Mouse (Mus musculus) liver, embryonic 14.5 days (tissue): ENCODE data around the gene Scn1b. TPM values are rescaled to one million over a fixed set of nuclear protein-coding genes. Genes with fewer than 3 reads are reported as not detected.

Experiments
- ATAC-seq: fragments of 200-750 bp; cut with Nextera tagmentation; 2 replicates; pipeline ENCODE4 v1.8.0; 2017; ENCODE audit warnings: moderate number of reproducible peaks, mild to moderate bottlenecking, moderate library complexity; ENCODE audit not compliant: insufficient read depth
- DNase-seq, 3 experiments: peaks; one replicate each; pipeline ENCODE4 v3.0.0-alpha.2; 2012 to 2013; ENCODE audit warnings: low read depth in 3 of 3, low spot score in 3 of 3
- H3K27ac ChIP-seq: fragments of 300-500 bp; sonication (generic); 2 replicates; pipeline ENCODE4 v1.5.1; 2014; ENCODE audit warnings: moderate library complexity, mild to moderate bottlenecking, control low read depth, inconsistent platforms
- H3K27me3 ChIP-seq: fragments of 300-500 bp; sonication (generic); 2 replicates; pipeline ENCODE4 v1.6.1; 2014; ENCODE audit warnings: mild to moderate bottlenecking, low read length, moderate library complexity; ENCODE audit not compliant: control insufficient read depth, insufficient read depth
- H3K36me3 ChIP-seq: fragments of 300-500 bp; sonication (generic); replicated peaks from 2 replicates; pipeline ENCODE4 v1.6.1; 2014; ENCODE audit warnings: low read depth; ENCODE audit not compliant: control insufficient read depth, insufficient read depth
- H3K4me1 ChIP-seq, 2 experiments: fragments of 200-500 bp in 1 of 2; fragments of 300-500 bp in 1 of 2; sonication (generic) in 1 of 2; replicated peaks; 2 replicates each; pipeline ENCODE4 v1.6.1; 2012 to 2014; ENCODE audit warnings: antibody characterized with exemption in 1 of 2, inconsistent platforms in 1 of 2, low read length in 1 of 2; ENCODE audit not compliant: control insufficient read depth in 2 of 2, insufficient read depth in 2 of 2
- H3K4me2 ChIP-seq: fragments of 300-500 bp; sonication (generic); 2 replicates; pipeline ENCODE4 v1.6.1; 2014; ENCODE audit warnings: low read depth, mild to moderate bottlenecking, control low read depth, moderate library complexity
- H3K4me3 ChIP-seq, 2 experiments: fragments of 200-500 bp in 1 of 2; fragments of 300-500 bp in 1 of 2; sonication (generic) in 1 of 2; 2 replicates each; pipeline ENCODE4 v1.5.1; 2012 to 2014; ENCODE audit warnings: low read depth in 2 of 2, low read length in 2 of 2, mild to moderate bottlenecking in 2 of 2, control low read depth in 1 of 2, inconsistent platforms in 1 of 2, moderate library complexity in 1 of 2; ENCODE audit not compliant: insufficient read depth in 1 of 2
- H3K9ac ChIP-seq: fragments of 300-500 bp; sonication (generic); replicated peaks from 2 replicates; pipeline ENCODE4 v1.6.1; 2014; ENCODE audit warnings: mild to moderate bottlenecking, control low read depth, moderate library complexity
- H3K9me3 ChIP-seq: fragments of 300-500 bp; sonication (generic); 2 replicates; pipeline ENCODE4 v1.6.1; 2016; ENCODE audit warnings: low read length, mixed read lengths; ENCODE audit not compliant: control insufficient read depth
- CTCF ChIP-seq: IDR thresholded peaks from 2 replicates; pipeline ENCODE4 v1.5.1; 2016; ENCODE audit warnings: antibody characterized with exemption, low read depth, control low read depth
- EP300 ChIP-seq: IDR thresholded peaks from 2 replicates; pipeline ENCODE4 v1.6.1; 2016; ENCODE audit warnings: antibody characterized with exemption, low read depth
- WGBS: fragments of 180-500 bp; shearing (Covaris S2); extraction: QIAGEN DNeasy Blood & Tissue Kit; methylation state at CpG from one replicate; pipeline ENCODE4 v1.1.7; 2014; ENCODE audit not compliant: insufficient replicate concordance; 5-methylcytosine and 5-hydroxymethylcytosine counted together
- polyA plus RNA-seq, 2 experiments: library from polyadenylated mRNA; depleted of rRNA in 1 of 2; stranded (reverse) in 1 of 2; unstranded in 1 of 2; fragments of >200 nt; fragmentation: Nextera tagmentation in 1 of 2; extraction: Ambion mirVana in 1 of 2; gene quantifications; 2 replicates each; pipeline versions ENCODE4 v1.2.1 to v1.2.3; 2012 to 2014

Gene Scn1b
- polyA plus RNA-seq, 2 experiments = 0.52 to 1.0 TPM

DNA sequence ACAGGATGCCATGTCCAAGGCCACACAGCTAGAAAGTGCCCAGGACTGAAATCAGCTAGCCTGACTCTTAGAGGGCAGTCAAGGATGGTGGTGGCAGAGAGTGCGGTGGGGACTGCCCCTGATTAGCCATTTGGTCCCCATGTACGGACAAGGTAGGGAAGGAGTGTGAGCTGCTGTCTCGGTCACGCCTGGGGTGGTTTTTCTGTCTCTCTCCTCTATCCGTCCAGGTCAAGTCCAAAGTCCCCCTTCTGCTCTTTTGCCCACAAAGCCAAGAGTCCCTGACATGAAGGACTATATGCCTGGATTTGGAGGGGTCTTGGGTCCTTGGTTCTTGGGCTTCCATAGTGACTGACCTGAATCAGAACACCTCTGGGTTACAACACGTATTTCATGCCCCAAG, 13.0 kb downstream of the Scn1b start:
- TF ChIP-seq CTCF (no peak), EP300 (no peak)
- H3K9me3 ChIP-seq = no peaks in the 10 kb centered on the region
- no peaks in the 10 kb centered on the region for H3K36me3 ChIP-seq
- peak overlapping the region; percentile 47 for H3K4me2 ChIP-seq
- H3K4me1 ChIP-seq = peaks cover 0 to 19% of the 10 kb centered on the region in 2 experiments; a peak in 2 of 4 replicates
- H3K4me3 ChIP-seq = peak overlapping the region; percentile 39 to 46; a peak in 3 of 4 replicates
- WGBS = 58% methylated on average over 6 of the region's 6 CpGs
- H3K27me3 ChIP-seq = no peaks in the 10 kb centered on the region
- ATAC-seq (no peak), DNase-seq (no peak)
- no peak overlapping the region for H3K27ac ChIP-seq
- no peak overlapping the region for H3K9ac ChIP-seq

DNA sequence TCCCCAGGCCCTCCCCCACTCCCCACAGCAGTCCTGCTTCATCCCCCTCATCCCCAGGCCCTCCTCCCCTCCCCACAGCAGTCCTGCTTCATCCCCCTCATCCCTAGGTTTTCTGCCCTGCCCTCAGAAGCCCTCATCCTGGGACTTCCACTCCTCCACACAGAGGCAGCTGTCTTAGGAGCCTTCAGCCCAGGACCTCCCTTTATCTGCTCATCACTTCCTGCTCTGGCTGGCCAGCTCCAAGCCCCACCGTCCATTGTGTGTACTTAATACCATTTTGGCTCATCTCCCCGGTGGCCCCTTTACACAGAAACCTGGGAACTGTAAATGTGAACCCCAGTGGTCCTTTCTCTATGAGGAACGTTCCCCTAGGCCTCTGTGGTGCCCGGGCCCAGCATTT, 14.8 kb downstream of the Scn1b start:
- H3K4me2 ChIP-seq = no peak overlapping the region
- H3K27ac ChIP-seq = no peak overlapping the region

DNA sequence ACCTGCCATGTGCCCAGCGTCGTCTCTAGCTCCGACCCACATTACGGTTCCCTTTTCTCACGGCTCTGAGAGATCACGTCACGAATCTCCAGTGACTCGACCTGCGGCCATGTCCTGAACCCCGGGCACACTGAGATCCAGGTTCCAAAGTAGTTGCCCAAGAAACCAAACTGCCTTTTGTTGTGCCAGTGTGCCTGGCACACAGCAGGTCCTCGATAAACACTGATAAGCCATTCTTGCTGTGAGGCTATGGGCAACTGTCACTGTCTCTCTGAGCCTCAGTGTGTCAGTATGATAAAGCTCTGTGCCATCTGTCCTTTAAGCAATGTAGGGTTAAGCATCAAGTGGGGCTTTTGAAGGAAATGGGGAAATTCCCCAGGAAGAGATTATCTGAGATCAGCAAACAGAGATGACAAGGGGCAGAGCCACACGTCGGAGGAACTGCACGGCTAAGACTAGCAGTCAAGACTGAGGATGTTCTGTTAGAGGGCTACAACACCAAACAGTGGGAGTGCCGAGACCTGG, 15.9 kb downstream of the Scn1b start:
- H3K9ac ChIP-seq = no peak overlapping the region
- no peak for TF ChIP-seq EP300
- no peak for TF ChIP-seq CTCF
- ATAC-seq = no peak
- whole genome bisulfite sequencing = 40% methylated on average over 15 of the region's 15 CpGs
- H3K4me1 ChIP-seq = peaks cover 0 to 19% of the 10 kb centered on the region in 2 experiments; a peak in 2 of 4 replicates
- H3K4me2 ChIP-seq = no peak overlapping the region
- H3K27ac ChIP-seq = no peak overlapping the region
- no peak overlapping the region for H3K4me3 ChIP-seq
- H3K27me3 ChIP-seq = no peaks in the 10 kb centered on the region
- no peak for DNase-seq
- no peaks in the 10 kb centered on the region for H3K36me3 ChIP-seq
- no peaks in the 10 kb centered on the region for H3K9me3 ChIP-seq

More for the DNA sequence above, 14.8 kb downstream of the Scn1b start:
- Histone ChIP-seq H3K36me3 (no peaks in the 10 kb centered on the region), H3K4me3 (no peak overlapping the region), H3K9ac (no peak overlapping the region), H3K27me3 (no peaks in the 10 kb centered on the region), H3K9me3 (no peaks in the 10 kb centered on the region), H3K4me1 (peaks cover 0 to 19% of the 10 kb centered on the region in 2 experiments; a peak in 2 of 4 replicates)
- ATAC-seq (no peak), DNase-seq (no peak)
- TF ChIP-seq EP300 (no peak), CTCF (no peak)
- WGBS = 25% methylated on average over 4 of the region's 4 CpGs

DNA sequence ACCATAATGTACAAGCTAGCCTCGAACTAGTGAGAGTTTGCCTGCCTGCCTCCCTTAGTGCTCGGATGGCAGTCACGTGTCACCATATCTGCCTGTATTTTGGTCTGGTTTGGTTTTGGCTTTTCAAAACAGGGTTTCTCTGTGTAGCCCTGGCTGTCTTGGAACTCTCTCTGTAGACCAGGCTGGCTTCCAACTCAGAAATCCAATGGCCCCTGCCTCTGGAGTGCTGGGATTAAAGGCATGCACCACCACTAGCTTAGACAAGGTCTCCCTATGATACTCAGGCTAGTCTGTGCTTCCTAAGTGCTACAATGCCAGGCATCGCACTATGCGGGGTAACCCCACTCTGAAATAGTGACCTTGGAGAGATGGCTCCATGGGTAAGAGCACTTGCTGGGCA, 17.0 kb downstream of the Scn1b start:
- WGBS = 68% methylated on average over 5 of the region's 5 CpGs
- ATAC-seq (no peak), DNase-seq (no peak)
- Histone ChIP-seq H3K4me3 (no peak overlapping the region), H3K27ac (no peak overlapping the region), H3K27me3 (no peaks in the 10 kb centered on the region), H3K36me3 (no peaks in the 10 kb centered on the region), H3K9ac (no peak overlapping the region), H3K4me1 (peaks cover 0 to 16% of the 10 kb centered on the region in 2 experiments; a peak in 2 of 4 replicates), H3K4me2 (no peak overlapping the region), H3K9me3 (no peaks in the 10 kb centered on the region)
- TF ChIP-seq CTCF (no peak), EP300 (no peak)

DNA sequence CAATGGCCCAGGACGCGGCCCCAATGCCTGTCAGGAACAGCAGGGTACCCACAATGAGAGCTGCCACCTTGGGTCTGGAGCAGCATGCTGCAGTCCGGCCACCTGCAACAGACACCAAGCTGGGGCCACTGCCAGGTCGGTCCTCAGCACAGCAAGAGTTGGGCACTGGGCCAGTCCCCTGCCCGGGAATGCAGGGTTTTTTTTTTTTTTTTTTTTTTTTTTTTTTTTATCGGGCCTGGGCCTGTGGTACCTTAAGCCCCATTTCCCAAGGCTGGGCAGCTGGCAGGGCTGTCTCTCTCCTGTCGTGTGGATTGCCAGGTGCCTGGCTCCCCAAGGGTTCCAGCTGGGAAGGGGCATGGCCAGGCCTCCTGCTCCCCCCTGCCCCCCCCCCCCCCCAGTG, 17.7 kb downstream of the Scn1b start:
- H3K36me3 ChIP-seq = no peaks in the 10 kb centered on the region
- TF ChIP-seq EP300 = no peak
- TF ChIP-seq CTCF = no peak
- no peak overlapping the region for H3K9ac ChIP-seq
- ATAC-seq (no peak), DNase-seq (no peak)
- H3K4me3 ChIP-seq = no peak overlapping the region
- H3K9me3 ChIP-seq = no peaks in the 10 kb centered on the region
- H3K4me1 ChIP-seq = peaks cover 0 to 16% of the 10 kb centered on the region in 2 experiments; a peak in 2 of 4 replicates
- H3K27ac ChIP-seq = no peak overlapping the region
- no peaks in the 10 kb centered on the region for H3K27me3 ChIP-seq
- 44% methylated on average over 7 of the region's 7 CpGs for WGBS
- H3K4me2 ChIP-seq = no peak overlapping the region
